Mouse (Mus musculus) brown adipose tissue, adult 24 weeks (tissue): ENCODE measurements around the gene Gm20662. TPM values are rescaled to one million over a fixed set of nuclear protein-coding genes. Genes with fewer than 3 reads are reported as not detected.

Experiments used
- H3K27ac ChIP-seq: fragments of 200-500 bp; replicated peaks from 2 replicates; pipeline ENCODE4 v1.5.1; 2012; ENCODE audit warnings: low read depth, mild to moderate bottlenecking, low read length
- H3K4me1 ChIP-seq: fragments of 200-500 bp; 2 replicates; pipeline ENCODE4 v1.6.1; 2012; ENCODE audit warnings: low read length, mixed read lengths; ENCODE audit not compliant: control insufficient read depth, insufficient read depth, insufficient read length
- H3K4me3 ChIP-seq: fragments of 200-500 bp; 2 replicates; pipeline ENCODE4 v1.5.1; 2012; ENCODE audit warnings: low read depth, mild to moderate bottlenecking, low read length, moderate library complexity; ENCODE audit not compliant: insufficient read depth
- polyA plus RNA-seq: library from polyadenylated mRNA; stranded (reverse); fragments of >200 nt; gene quantifications from 2 replicates; pipeline ENCODE4 v1.2.4, GENCODE M21; 2012; ENCODE audit not compliant: missing spikeins, insufficient read depth, insufficient read length

The Gm20662 gene
- polyA plus RNA-seq, 1 experiment: not detected

GRCm38 (mm10) chr9:108051931-108052220 is 55.7 kb downstream of the Gm20662 start:
- no peak overlapping the region for H3K4me3 ChIP-seq
- no peak overlapping the region for H3K27ac ChIP-seq
- peaks cover 7% of the 10 kb centered on the region for H3K4me1 ChIP-seq

- no peak overlapping the region for H3K27ac ChIP-seq
- H3K4me3 ChIP-seq: no peak overlapping the region
- peaks cover 9% of the 10 kb centered on the region for H3K4me1 ChIP-seq
These were observed 56.3 kb downstream of the Gm20662 start for GRCm38 (mm10) chr9:108052411-108052810.

- H3K4me3 ChIP-seq: peak within 1 kb of the TSS; percentile 29; the same call in 1 of the 2 replicates
- no peak within 1 kb of the TSS for H3K27ac ChIP-seq
- H3K4me1 ChIP-seq: peaks cover 13% of the 10 kb centered on the region
These were observed 56.9 kb downstream of the Gm20662 start, which contains the start of gene Amigo3 for GRCm38 (mm10) chr9:108052885-108053664. Amigo3 (plus strand) TSS chr9:108053159.

GRCm38 (mm10) chr9:108053665-108054225 is 57.6 kb downstream of the Gm20662 start:
- Histone ChIP-seq H3K27ac (no peak overlapping the region), H3K4me1 (peaks cover 13% of the 10 kb centered on the region), H3K4me3 (no peak overlapping the region)

- no peak overlapping the region for H3K27ac ChIP-seq
These were observed 58.3 kb downstream of the Gm20662 start for GRCm38 (mm10) chr9:108054331-108055040.

GRCm38 (mm10) chr9:108055061-108055460 is 58.9 kb downstream of the Gm20662 start:
- Histone ChIP-seq H3K4me3 (no peak overlapping the region), H3K4me1 (peaks cover 13% of the 10 kb centered on the region), H3K27ac (no peak overlapping the region)

More at GRCm38 (mm10) chr9:108054331-108055040, 58.3 kb downstream of the Gm20662 start:
- no peak overlapping the region for H3K4me3 ChIP-seq
- H3K4me1 ChIP-seq: peaks cover 13% of the 10 kb centered on the region

- H3K4me1 ChIP-seq: peaks cover 13% of the 10 kb centered on the region
- no peak overlapping the region for H3K27ac ChIP-seq
- no peak overlapping the region for H3K4me3 ChIP-seq
These were observed 59.6 kb downstream of the Gm20662 start for GRCm38 (mm10) chr9:108055661-108056237.

GRCm38 (mm10) chr9:108056361-108057261 is 60.5 kb downstream of the Gm20662 start:
- Histone ChIP-seq H3K27ac (peak overlapping the region; percentile 64), H3K4me3 (no peak overlapping the region), H3K4me1 (peaks cover 13% of the 10 kb centered on the region)

GRCm38 (mm10) chr9:108057262-108057562 is 61.1 kb downstream of the Gm20662 start:
- H3K4me3 ChIP-seq: no peak overlapping the region
- H3K27ac ChIP-seq: peak overlapping the region; percentile 64
- peaks cover 13% of the 10 kb centered on the region for H3K4me1 ChIP-seq

- Histone ChIP-seq H3K4me3 (no peak overlapping the region), H3K4me1 (peaks cover 10% of the 10 kb centered on the region), H3K27ac (no peak overlapping the region)
These were observed 62.1 kb downstream of the Gm20662 start for GRCm38 (mm10) chr9:108058291-108058690.

GRCm38 (mm10) chr9:108062142-108062541 is 66.0 kb downstream of the Gm20662 start:
- 0 out of 2 replicates have a peak, but pooled peaks cover 4% of the 10 kb centered on the region for H3K4me1 ChIP-seq
- no peak overlapping the region for H3K27ac ChIP-seq
- no peak overlapping the region for H3K4me3 ChIP-seq

- H3K4me3 ChIP-seq: no peak overlapping the region
- no peak overlapping the region for H3K27ac ChIP-seq
- H3K4me1 ChIP-seq: no peaks in the 10 kb centered on the region
These were observed 67.2 kb downstream of the Gm20662 start for GRCm38 (mm10) chr9:108063361-108063760.

- H3K4me3 ChIP-seq: no peak overlapping the region
- no peaks in the 10 kb centered on the region for H3K4me1 ChIP-seq
- no peak overlapping the region for H3K27ac ChIP-seq
These were observed 69.4 kb downstream of the Gm20662 start for GRCm38 (mm10) chr9:108065491-108066011.

GRCm38 (mm10) chr9:108067199-108067598 is 71.0 kb downstream of the Gm20662 start:
- Histone ChIP-seq H3K4me3 (no peak overlapping the region), H3K27ac (no peak overlapping the region), H3K4me1 (no peaks in the 10 kb centered on the region)
